Mouse (Mus musculus) forebrain, embryonic 10.5 days (tissue): ENCODE results near the gene Olfr1417. TPM values are rescaled to one million over a fixed set of nuclear protein-coding genes. Genes with fewer than 3 reads are reported as not detected.

Source experiments
- DNase-seq: peaks from one replicate; pipeline ENCODE4 v3.0.0-alpha.2; 2017; ENCODE audit warnings: low spot score; ENCODE audit errors: extremely low spot score
- H3K27ac ChIP-seq: fragments of 300-500 bp; sonication (generic); 2 replicates; pipeline ENCODE4 v1.5.1; 2016; ENCODE audit warnings: mild to moderate bottlenecking
- H3K27me3 ChIP-seq: fragments of 300-500 bp; sonication (generic); 2 replicates; pipeline ENCODE4 v1.6.1; 2016; ENCODE audit warnings: mild to moderate bottlenecking; ENCODE audit not compliant: poor library complexity, severe bottlenecking
- H3K36me3 ChIP-seq: fragments of 300-500 bp; sonication (generic); replicated peaks from 2 replicates; pipeline ENCODE4 v1.6.1; 2016; ENCODE audit warnings: mild to moderate bottlenecking, moderate library complexity
- H3K4me1 ChIP-seq: fragments of 300-500 bp; sonication (generic); 2 replicates; pipeline ENCODE4 v1.6.1; 2016
- H3K4me3 ChIP-seq: fragments of 300-500 bp; sonication (generic); 2 replicates; pipeline ENCODE4 v1.5.1; 2016; ENCODE audit warnings: mild to moderate bottlenecking, moderate library complexity
- H3K9me3 ChIP-seq: fragments of 300-500 bp; sonication (generic); 2 replicates; pipeline ENCODE4 v1.6.1; 2016; ENCODE audit warnings: mild to moderate bottlenecking, moderate library complexity
- WGBS: fragments of 180-500 bp; shearing (Covaris S2); methylation state at CpG from one replicate; pipeline ENCODE4 v1.1.7; 2016; 5-methylcytosine and 5-hydroxymethylcytosine counted together
- polyA plus RNA-seq: library from polyadenylated mRNA; unstranded; fragments of >200 nt; fragmentation: Nextera tagmentation; extraction: Ambion mirVana; gene quantifications from 2 replicates; pipeline ENCODE4 v1.2.1, GENCODE M21; 2016

Gene Olfr1417
- polyA plus RNA-seq, 1 experiment from 2014 or later: 0.06 TPM

- Histone ChIP-seq H3K9me3 (no peaks in the 10 kb centered on the region), H3K36me3 (no peaks in the 10 kb centered on the region), H3K27me3 (no peaks in the 10 kb centered on the region), H3K4me1 (peaks cover 19% of the 10 kb centered on the region), H3K4me3 (no peak overlapping the region), H3K27ac (no peak overlapping the region)
- DNase-seq: no peak
- 75% methylated on average over 2 of the region's 2 CpGs for WGBS
Observed at GRCm38 (mm10) chr19:11807251-11807650, 31.8 kb downstream of the Olfr1417 start.

DNA sequence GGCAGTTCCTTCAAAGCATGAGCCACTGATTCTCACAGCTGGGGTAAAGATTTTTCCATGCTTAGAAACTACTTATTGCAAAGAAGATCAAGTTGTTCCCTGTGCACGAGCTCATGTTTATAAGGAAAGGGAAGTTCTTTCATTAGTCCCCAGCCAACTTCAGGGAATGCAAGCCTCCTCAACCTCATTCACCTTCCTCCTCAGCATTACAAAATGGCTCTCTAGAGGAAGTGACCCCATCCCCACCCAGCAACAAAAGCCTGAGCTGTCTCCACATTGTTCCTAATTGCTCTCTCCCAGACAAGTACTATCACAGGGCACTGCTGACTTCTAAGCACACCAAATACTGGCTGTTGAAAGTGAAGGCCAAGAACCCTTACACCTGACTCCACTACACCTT lies 34.6 kb downstream of the Olfr1417 start:
- Histone ChIP-seq H3K9me3 (no peaks in the 10 kb centered on the region), H3K27me3 (no peaks in the 10 kb centered on the region), H3K4me1 (peaks cover 4% of the 10 kb centered on the region; the same call in 1 of the 2 replicates), H3K4me3 (no peak overlapping the region), H3K36me3 (no peaks in the 10 kb centered on the region), H3K27ac (no peak overlapping the region)
- WGBS: 81% methylated on average over 1 of the region's 1 CpGs
- no peak for DNase-seq

GRCm38 (mm10) chr19:11800531-11801315 lies 38.3 kb downstream of the Olfr1417 start:
- H3K27me3 ChIP-seq: no peaks in the 10 kb centered on the region
- WGBS: 83% methylated on average over 8 of the region's 8 CpGs
- H3K36me3 ChIP-seq: no peaks in the 10 kb centered on the region
- H3K4me1 ChIP-seq: no peaks in the 10 kb centered on the region
- H3K9me3 ChIP-seq: no peaks in the 10 kb centered on the region
- H3K27ac ChIP-seq: no peak overlapping the region
- no peak overlapping the region for H3K4me3 ChIP-seq
- no peak for DNase-seq

- no peak for DNase-seq
- H3K27ac ChIP-seq: no peak overlapping the region
- no peaks in the 10 kb centered on the region for H3K36me3 ChIP-seq
- no peak overlapping the region for H3K4me3 ChIP-seq
- no peaks in the 10 kb centered on the region for H3K27me3 ChIP-seq
- no peaks in the 10 kb centered on the region for H3K4me1 ChIP-seq
- WGBS: 91% methylated on average over 6 of the region's 6 CpGs
- H3K9me3 ChIP-seq: no peaks in the 10 kb centered on the region
Observed at GRCm38 (mm10) chr19:11794447-11794846, 44.6 kb downstream of the Olfr1417 start.

DNA sequence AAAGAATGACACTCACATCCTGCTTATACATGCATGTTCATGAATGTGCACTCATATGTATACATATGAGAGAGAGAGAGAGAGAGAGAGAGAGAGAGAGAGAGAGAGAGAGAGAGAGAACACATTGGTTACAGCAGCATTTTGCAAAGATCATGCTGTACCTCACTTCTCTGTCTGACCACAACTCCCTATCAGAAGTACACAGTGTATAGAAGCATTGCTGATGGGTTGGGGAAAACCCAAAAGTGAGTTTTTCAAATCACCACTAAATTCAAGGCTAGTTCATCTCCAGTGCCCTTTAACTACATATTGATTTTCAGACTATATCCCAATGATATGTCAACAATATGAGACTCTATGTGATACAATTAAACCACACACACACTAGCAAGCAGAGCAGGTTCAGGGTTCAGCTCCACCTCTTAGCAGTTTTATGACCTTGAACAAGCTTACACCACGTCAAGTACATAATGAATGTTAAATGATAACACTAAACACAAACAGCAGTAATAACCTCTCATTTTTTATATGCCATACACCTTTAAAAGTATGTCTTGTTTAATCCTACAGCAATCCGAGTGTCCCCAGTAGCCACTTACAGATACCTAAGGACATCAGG lies 45.2 kb downstream of the Olfr1417 start:
- Histone ChIP-seq H3K9me3 (no peaks in the 10 kb centered on the region), H3K36me3 (no peaks in the 10 kb centered on the region), H3K27me3 (no peaks in the 10 kb centered on the region), H3K4me3 (no peak overlapping the region), H3K4me1 (no peaks in the 10 kb centered on the region), H3K27ac (no peak overlapping the region)
- WGBS: 86% methylated on average over 2 of the region's 2 CpGs
- DNase-seq: no peak

DNA sequence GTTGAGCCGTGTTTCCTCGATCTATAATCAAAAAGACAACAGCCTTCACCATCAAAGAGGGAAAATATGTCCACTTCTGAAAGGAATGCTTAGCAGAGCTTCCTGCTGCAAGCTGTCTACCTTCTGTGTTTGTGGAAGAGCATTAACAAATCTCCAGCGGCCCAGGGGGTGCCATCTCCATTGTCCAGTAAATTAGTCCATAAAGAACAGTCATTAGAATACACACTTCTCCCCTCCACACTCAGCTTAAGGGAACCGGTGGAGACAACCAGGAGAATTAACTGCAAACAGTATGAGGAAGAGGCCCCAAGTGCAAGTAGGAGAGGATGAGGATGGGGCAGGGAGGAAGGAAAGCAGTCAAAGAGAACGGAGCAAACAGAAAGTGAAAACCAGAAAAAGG lies 47.2 kb downstream of the Olfr1417 start:
- H3K27ac ChIP-seq: no peak overlapping the region
- H3K36me3 ChIP-seq: no peaks in the 10 kb centered on the region
- H3K4me1 ChIP-seq: no peaks in the 10 kb centered on the region
- H3K4me3 ChIP-seq: no peak overlapping the region
- WGBS: 78% methylated on average over 5 of the region's 5 CpGs
- no peak for DNase-seq
- H3K9me3 ChIP-seq: no peaks in the 10 kb centered on the region
- H3K27me3 ChIP-seq: no peaks in the 10 kb centered on the region

GRCm38 (mm10) chr19:11788876-11789275 lies 50.1 kb downstream of the Olfr1417 start:
- DNase-seq: no peak
- Histone ChIP-seq H3K4me3 (no peak overlapping the region), H3K36me3 (no peaks in the 10 kb centered on the region), H3K4me1 (no peaks in the 10 kb centered on the region), H3K9me3 (no peaks in the 10 kb centered on the region), H3K27me3 (no peaks in the 10 kb centered on the region), H3K27ac (no peak overlapping the region)
- 88% methylated on average over 6 of the region's 6 CpGs for WGBS

DNA sequence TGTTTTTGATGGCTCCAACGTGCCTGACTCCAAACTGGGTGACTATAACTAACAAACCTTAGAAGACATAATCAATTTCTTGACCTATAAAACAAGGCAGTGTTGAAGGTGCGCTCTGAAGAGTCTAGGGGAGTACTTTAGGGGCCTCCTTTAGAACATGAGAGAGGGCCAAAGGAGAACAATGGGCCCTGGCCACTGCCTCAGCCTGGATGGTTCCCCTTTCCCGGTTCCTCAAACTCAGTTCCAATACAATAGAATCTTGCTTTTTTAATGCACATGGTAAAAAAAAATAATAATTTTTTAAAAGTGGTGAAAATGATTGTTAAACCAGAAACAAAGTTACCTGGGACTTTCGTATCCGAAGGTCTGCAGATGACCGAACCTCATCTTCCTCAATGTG lies 51.2 kb downstream of the Olfr1417 start:
- DNase-seq: no peak
- Histone ChIP-seq H3K27ac (no peak overlapping the region), H3K4me1 (no peaks in the 10 kb centered on the region), H3K9me3 (no peaks in the 10 kb centered on the region), H3K27me3 (no peaks in the 10 kb centered on the region), H3K4me3 (no peak overlapping the region), H3K36me3 (no peaks in the 10 kb centered on the region)
- 92% methylated on average over 6 of the region's 6 CpGs for WGBS

DNA sequence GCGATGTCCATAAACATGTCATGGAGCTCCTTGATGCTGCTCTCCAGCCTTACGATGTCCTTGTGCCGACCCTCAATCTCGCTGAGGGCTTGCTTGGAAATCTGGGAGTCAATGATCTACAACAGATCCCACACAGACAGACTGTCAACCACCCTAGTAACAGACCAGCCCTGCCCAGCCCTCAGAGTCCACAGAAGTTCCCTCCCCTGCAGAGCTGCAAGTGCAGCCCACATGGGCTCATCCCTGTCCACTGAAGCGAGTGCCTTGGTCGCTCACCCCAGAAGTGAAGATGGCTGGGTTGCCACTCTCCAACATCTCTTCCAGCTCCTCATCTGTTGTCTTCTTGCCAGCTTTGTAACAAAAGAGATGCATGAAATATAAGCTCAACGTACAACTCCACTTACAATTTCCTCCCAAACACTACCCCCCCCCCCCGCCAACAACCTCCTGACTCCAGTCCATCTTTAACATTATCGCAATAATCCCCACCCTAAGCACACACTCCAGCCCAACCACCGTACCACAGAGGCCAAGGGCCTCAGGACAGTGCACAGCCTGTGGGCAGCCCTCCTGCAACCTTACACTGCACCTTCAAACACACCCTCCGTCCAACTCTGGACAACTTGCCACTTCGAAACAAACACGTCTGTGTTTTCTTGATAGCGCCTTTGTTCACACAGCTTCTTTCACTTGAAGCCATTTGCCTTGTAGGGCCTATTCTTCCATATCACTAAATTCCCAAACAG lies 53.4 kb downstream of the Olfr1417 start:
- no peak for DNase-seq
- H3K4me1 ChIP-seq: no peaks in the 10 kb centered on the region
- no peak overlapping the region for H3K27ac ChIP-seq
- H3K4me3 ChIP-seq: no peak overlapping the region
- H3K9me3 ChIP-seq: no peaks in the 10 kb centered on the region
- no peaks in the 10 kb centered on the region for H3K36me3 ChIP-seq
- WGBS: 92% methylated on average over 14 of the region's 14 CpGs
- H3K27me3 ChIP-seq: no peaks in the 10 kb centered on the region

- peaks cover 41% of the 10 kb centered on the region for H3K36me3 ChIP-seq
- no peaks in the 10 kb centered on the region for H3K4me1 ChIP-seq
- WGBS: 65% methylated on average over 7 of the region's 7 CpGs
Observed at GRCm38 (mm10) chr19:11777191-11777865, 61.7 kb downstream of the Olfr1417 start.

More at GRCm38 (mm10) chr19:11777191-11777865, 61.7 kb downstream of the Olfr1417 start:
- no peaks in the 10 kb centered on the region for H3K9me3 ChIP-seq
- peak; percentile 61 for DNase-seq
- no peak overlapping the region for H3K4me3 ChIP-seq
- H3K27ac ChIP-seq: no peak overlapping the region
- H3K27me3 ChIP-seq: no peaks in the 10 kb centered on the region
